Mouse (Mus musculus): ENCODE data around the gene B230219D22Rik. TPM values are rescaled to one million over a fixed set of nuclear protein-coding genes. Genes with fewer than 3 reads are reported as not detected.

The B230219D22Rik gene
- polyA plus RNA-seq, 1 experiment: 7.5 TPM

DNA sequence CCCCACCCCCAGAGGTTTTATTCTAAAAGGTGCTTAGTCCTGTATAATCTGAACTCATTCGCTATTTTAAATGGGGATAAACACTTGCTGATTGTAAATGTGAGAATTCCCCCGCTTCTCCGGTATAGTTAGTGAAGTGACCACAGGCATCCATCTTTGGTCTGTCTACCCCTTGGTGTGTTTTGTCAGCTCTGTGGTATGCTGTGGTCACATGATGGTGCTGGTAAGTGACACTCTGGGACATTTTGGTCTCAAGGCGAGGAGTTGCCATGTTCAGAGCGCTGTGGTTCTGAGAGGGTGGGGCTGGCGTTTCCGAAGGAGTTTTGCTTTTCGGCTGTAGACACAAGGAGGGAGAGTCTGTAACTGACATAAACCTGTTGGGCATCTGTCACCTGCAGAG, 45.0 kb downstream of the B230219D22Rik start:
- Histone ChIP-seq H3K27ac (ENCODE audit: insufficient read depth, low read depth, low read length) (no peak overlapping the region), H3K4me3 (ENCODE audit: low read depth, low read length) (no peak overlapping the region), H3K4me1 (ENCODE audit: control insufficient read depth, insufficient read depth, insufficient read length, low read length) (no peaks in the 10 kb centered on the region; the same call in 1 of the 2 replicates), H3K36me3 (ENCODE audit: control insufficient read depth, insufficient read depth, low read length) (no peaks in the 10 kb centered on the region), H3K27me3 (ENCODE audit: control insufficient read depth, insufficient read depth, low read length) (no peaks in the 10 kb centered on the region)
- WGBS: 90% methylated on average over 8 of the region's 8 CpGs
- TF ChIP-seq POLR2A (IDR thresholded peaks at IDR 0.05; ENCODE audit: low read depth, low read length): no peak

DNA sequence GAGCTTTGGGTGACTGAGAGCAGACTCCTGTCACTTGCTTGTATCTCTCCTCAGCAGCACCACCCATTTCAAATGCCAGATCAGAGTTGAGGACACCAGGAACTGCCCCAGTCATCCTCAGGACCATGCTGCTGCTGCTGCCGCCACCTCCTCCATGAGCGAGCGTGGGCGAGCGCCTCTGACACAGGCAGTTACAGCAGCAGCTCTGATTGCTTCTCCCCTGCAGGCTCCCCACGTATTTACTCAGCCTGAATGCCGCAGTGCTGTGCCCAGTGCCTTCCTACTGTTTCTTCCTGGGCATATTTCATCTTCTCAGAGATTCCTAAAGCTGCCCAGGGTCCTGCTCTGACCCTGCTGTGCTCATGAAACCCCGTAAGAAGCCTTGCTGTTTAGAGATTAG, 49.4 kb downstream of the B230219D22Rik start:
- H3K4me1 ChIP-seq (ENCODE audit: control insufficient read depth, insufficient read depth, insufficient read length, low read length): no peaks in the 10 kb centered on the region
- H3K27me3 ChIP-seq (ENCODE audit: control insufficient read depth, insufficient read depth, low read length): no peaks in the 10 kb centered on the region
- no peak for TF ChIP-seq POLR2A (IDR thresholded peaks at IDR 0.05; ENCODE audit: low read depth, low read length)
- no peak for TF ChIP-seq CTCF (IDR thresholded peaks at IDR 0.05; ENCODE audit: extremely low read depth, insufficient read length, insufficient replicate concordance, low read depth, low read length)
- no peaks in the 10 kb centered on the region for H3K36me3 ChIP-seq (ENCODE audit: control insufficient read depth, insufficient read depth, low read length)
- WGBS: 89% methylated on average over 8 of the region's 8 CpGs
- no peak overlapping the region for H3K27ac ChIP-seq (ENCODE audit: insufficient read depth, low read depth, low read length)
- no peak overlapping the region for H3K4me3 ChIP-seq (ENCODE audit: low read depth, low read length)

Other genes with a start within 250 kb of the B230219D22Rik start
- 21.1 and 38.4 TPM in 2 replicates for gene Grk6, start 248.1 kb upstream of the B230219D22Rik start, polyA plus RNA-seq (2012; rRNA removed)
- gene Prr7, start 228.9 kb upstream of the B230219D22Rik start, polyA plus RNA-seq (2012; rRNA removed): 5.9 and 8.2 TPM in 2 replicates
- 8.9 and 9.8 TPM in 2 replicates for gene Dbn1, start 205.0 kb upstream of the B230219D22Rik start, polyA plus RNA-seq (2012; rRNA removed)
- 57.1 and 60.2 TPM in 2 replicates for gene Pdlim7, start 179.4 kb upstream of the B230219D22Rik start, polyA plus RNA-seq (2012; rRNA removed)
- gene Dok3, start 163.8 kb upstream of the B230219D22Rik start, polyA plus RNA-seq (2012; rRNA removed): 14.1 and 25.7 TPM in 2 replicates
- gene Ddx41, start 156.5 kb upstream of the B230219D22Rik start, polyA plus RNA-seq (2012; rRNA removed): 27.3 and 53.6 TPM in 2 replicates
- gene Fam193b, start 122.0 kb upstream of the B230219D22Rik start, polyA plus RNA-seq (2012; rRNA removed): 51.0 and 76.9 TPM in 2 replicates
- 17.6 and 21.1 TPM in 2 replicates for gene Tmed9, start 119.4 kb upstream of the B230219D22Rik start, polyA plus RNA-seq (2012; rRNA removed)
- gene B4galt7, start 93.2 kb upstream of the B230219D22Rik start, polyA plus RNA-seq (2012; rRNA removed): 11.4 and 16.7 TPM in 2 replicates
- 3.8 and 5.7 TPM in 2 replicates for gene Caml, start 70.1 kb upstream of the B230219D22Rik start, polyA plus RNA-seq (2012; rRNA removed)
- gene Ddx46, start 58.1 kb upstream of the B230219D22Rik start, polyA plus RNA-seq (2012; rRNA removed): 2.2 and 5.1 TPM in 2 replicates
- 21.5 and 32.8 TPM in 2 replicates for gene Txndc15, start 21.5 kb downstream of the B230219D22Rik start, polyA plus RNA-seq (2012; rRNA removed)
- gene Pcbd2, start 34.2 kb downstream of the B230219D22Rik start, polyA plus RNA-seq (2012; rRNA removed): 5.9 and 20.2 TPM in 2 replicates
- 0.06 TPM in 1 of 2 replicates, not detected in the other for gene Catsper3, start 91.4 kb downstream of the B230219D22Rik start, polyA plus RNA-seq (2012; rRNA removed)
- 14.6 and 20.3 TPM in 2 replicates for gene Pitx1, start 143.1 kb downstream of the B230219D22Rik start, polyA plus RNA-seq (2012; rRNA removed)

Measured in small intestine, adult 2 months (tissue).